Mouse (Mus musculus) WW6 (cell line): ENCODE measurements at regions not wholly inside any gene's neighbourhood (a gene's known extent, or its start where the extent isn't known, plus 50 kb on each side); places are given as distances from the start of the nearest gene placed in this dataset.

Experiments used
- DNase-seq: peaks from one replicate; pipeline ENCODE4 v3.0.0-alpha.2; 2013; ENCODE audit warnings: low read depth, low spot score

- DNase-seq = peak; percentile 1
Observed at GRCm38 (mm10) chr4:64207118-64207868, 160.5 kb upstream of the Tnc start.

GRCm38 (mm10) chr4:64200808-64201190, 154.0 kb upstream of the Tnc start:
- DNase-seq = no peak

GRCm38 (mm10) chr4:64200151-64200807, 153.5 kb upstream of the Tnc start:
- DNase-seq = no peak

- no peak for DNase-seq
Observed at GRCm38 (mm10) chr4:64184986-64185385, 138.2 kb upstream of the Tnc start.

GRCm38 (mm10) chr4:64175938-64176337, 129.1 kb upstream of the Tnc start:
- DNase-seq = no peak

GRCm38 (mm10) chr4:64171476-64171875, 124.7 kb upstream of the Tnc start:
- no peak for DNase-seq

- DNase-seq = no peak
Observed at GRCm38 (mm10) chr4:64148989-64149463, 102.2 kb upstream of the Tnc start.

GRCm38 (mm10) chr4:64145924-64146323, 99.1 kb upstream of the Tnc start:
- no peak for DNase-seq

GRCm38 (mm10) chr4:64142963-64143362, 96.1 kb upstream of the Tnc start:
- DNase-seq = no peak

GRCm38 (mm10) chr4:64142356-64142787, 95.6 kb upstream of the Tnc start:
- no peak for DNase-seq

GRCm38 (mm10) chr4:64139836-64140235, 93.0 kb upstream of the Tnc start:
- DNase-seq = no peak

- no peak for DNase-seq
Observed at GRCm38 (mm10) chr4:64135036-64135435, 88.2 kb upstream of the Tnc start.

- DNase-seq = no peak
Observed at GRCm38 (mm10) chr4:64129290-64129689, 82.5 kb upstream of the Tnc start.

GRCm38 (mm10) chr4:64124387-64125088, 77.7 kb upstream of the Tnc start:
- no peak for DNase-seq

GRCm38 (mm10) chr4:64123675-64124074, 76.9 kb upstream of the Tnc start:
- no peak for DNase-seq

- DNase-seq = no peak
Observed at GRCm38 (mm10) chr4:64098247-64098646, 51.4 kb upstream of the Tnc start.
